Mouse (Mus musculus) heart, embryonic 16.5 days (tissue): Measurements from ENCODE around the gene Tex10. TPM values are rescaled to one million over a fixed set of nuclear protein-coding genes. Genes with fewer than 3 reads are reported as not detected.
A peak's percentile ranks its signal among the peaks of the same experiment; 100 is the strongest.

ENCODE experiments used
- ATAC-seq: fragments of 200-750 bp; cut with Nextera tagmentation; replicated peaks from 2 replicates; pipeline ENCODE4 v1.8.0; 2017; ENCODE audit warnings: moderate number of reproducible peaks; ENCODE audit not compliant: insufficient read depth, low FRiP score; ENCODE audit errors: extremely low read depth
- H3K27ac ChIP-seq: fragments of 300-500 bp; sonication (generic); 2 replicates; pipeline ENCODE4 v1.5.1; 2014; ENCODE audit warnings: mild to moderate bottlenecking, low read length, control low read depth, moderate library complexity
- H3K27me3 ChIP-seq: fragments of 300-500 bp; sonication (generic); 2 replicates; pipeline ENCODE4 v1.6.1; 2014; ENCODE audit warnings: low read length, mixed read lengths; ENCODE audit not compliant: control insufficient read depth, insufficient read depth
- H3K36me3 ChIP-seq: fragments of 300-500 bp; sonication (generic); 2 replicates; pipeline ENCODE4 v1.6.1; 2014; ENCODE audit not compliant: control insufficient read depth, insufficient read depth
- H3K4me1 ChIP-seq: fragments of 300-500 bp; sonication (generic); 2 replicates; pipeline ENCODE4 v1.6.1; 2014; ENCODE audit warnings: low read length, mixed read lengths; ENCODE audit not compliant: control insufficient read depth, insufficient read depth
- H3K4me2 ChIP-seq: fragments of 300-500 bp; sonication (generic); 2 replicates; pipeline ENCODE4 v1.6.1; 2014; ENCODE audit warnings: low read depth, mild to moderate bottlenecking, control low read depth, low read length
- H3K4me3 ChIP-seq: fragments of 300-500 bp; sonication (generic); 2 replicates; pipeline ENCODE4 v1.5.1; 2014; ENCODE audit warnings: mild to moderate bottlenecking, control low read depth, low read length
- H3K9ac ChIP-seq: fragments of 300-500 bp; sonication (generic); 2 replicates; pipeline ENCODE4 v1.6.1; 2014; ENCODE audit warnings: low read length, control low read depth
- H3K9me3 ChIP-seq: fragments of 300-500 bp; sonication (generic); replicated peaks from 2 replicates; pipeline ENCODE4 v1.6.1; 2016; ENCODE audit warnings: low read length; ENCODE audit not compliant: control insufficient read depth
- WGBS: fragments of 180-500 bp; shearing (Covaris S2); extraction: QIAGEN DNeasy Blood & Tissue Kit; methylation state at CpG from one replicate; pipeline ENCODE4 v1.1.7; 2014; 5-methylcytosine and 5-hydroxymethylcytosine counted together
- polyA plus RNA-seq: library from polyadenylated mRNA; unstranded; fragments of >200 nt; fragmentation: Nextera tagmentation; extraction: Ambion mirVana; gene quantifications from 2 replicates; pipeline ENCODE4 v1.2.1, GENCODE M21; 2015

Tex10 gene
- polyA plus RNA-seq, 1 experiment from 2014 or later, result 32.3 TPM

GRCm38 (mm10) chr4:48461060-48461459, 12.2 kb downstream of the Tex10 start:
- Histone ChIP-seq H3K4me2 (no peak overlapping the region), H3K4me3 (no peak overlapping the region), H3K4me1 (no peaks in the 10 kb centered on the region), H3K9me3 (no peaks in the 10 kb centered on the region), H3K27me3 (no peaks in the 10 kb centered on the region), H3K27ac (no peak overlapping the region), H3K36me3 (peaks cover 21% of the 10 kb centered on the region), H3K9ac (no peak overlapping the region)
- ATAC-seq, result no peak
- 89% methylated on average over 1 of the region's 1 CpGs for WGBS

GRCm38 (mm10) chr4:48458436-48458835, 14.8 kb downstream of the Tex10 start:
- no peaks in the 10 kb centered on the region for H3K4me1 ChIP-seq
- H3K9ac ChIP-seq, result no peak overlapping the region
- no peaks in the 10 kb centered on the region for H3K27me3 ChIP-seq
- no peak overlapping the region for H3K4me2 ChIP-seq
- no peak for ATAC-seq
- 83% methylated on average over 6 of the region's 6 CpGs for WGBS
- peaks cover 31% of the 10 kb centered on the region for H3K36me3 ChIP-seq
- no peak overlapping the region for H3K27ac ChIP-seq
- H3K9me3 ChIP-seq, result no peaks in the 10 kb centered on the region
- H3K4me3 ChIP-seq, result no peak overlapping the region

DNA sequence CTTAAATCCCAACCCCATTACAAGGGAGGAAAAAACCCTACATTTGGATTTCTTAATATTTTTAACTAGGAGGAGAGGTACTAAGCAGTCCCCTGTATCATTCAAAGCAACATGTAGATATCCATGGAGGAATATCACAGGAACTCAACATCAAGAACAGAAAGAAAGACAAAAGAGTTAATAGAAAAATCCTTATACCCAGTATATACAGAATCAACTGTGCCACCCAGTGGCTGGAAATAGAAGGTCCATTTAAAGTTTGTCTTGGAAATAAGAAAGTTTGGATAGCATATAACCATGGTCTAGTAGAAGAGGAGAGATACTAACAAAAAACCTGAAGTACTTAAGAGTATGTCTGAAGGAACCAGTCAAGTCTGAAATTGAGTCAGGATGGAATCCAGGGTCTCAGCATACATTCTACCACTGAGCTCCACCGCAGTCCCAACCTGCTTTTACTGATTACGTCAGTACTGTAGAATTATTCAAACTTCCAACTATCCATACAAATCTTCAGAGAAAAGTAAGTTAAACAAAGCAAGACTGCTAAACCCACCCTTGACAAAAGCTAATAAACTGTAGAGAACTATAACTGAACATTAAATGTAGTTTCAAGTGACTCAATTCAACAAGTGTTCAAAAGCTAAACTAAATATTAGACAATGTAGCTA, 19.0 kb downstream of the Tex10 start:
- no peak overlapping the region for H3K4me3 ChIP-seq
- no peaks in the 10 kb centered on the region for H3K4me1 ChIP-seq
- no peaks in the 10 kb centered on the region for H3K27me3 ChIP-seq
- no peak overlapping the region for H3K27ac ChIP-seq
- no peak overlapping the region for H3K4me2 ChIP-seq
- H3K9ac ChIP-seq, result no peak overlapping the region
- WGBS, result 95% methylated on average over 2 of the region's 2 CpGs
- no peaks in the 10 kb centered on the region for H3K9me3 ChIP-seq
- peaks cover 45% of the 10 kb centered on the region for H3K36me3 ChIP-seq
- no peak for ATAC-seq

- Histone ChIP-seq H3K36me3 (peaks cover 31% of the 10 kb centered on the region), H3K4me3 (no peak overlapping the region), H3K4me2 (no peak overlapping the region), H3K9me3 (no peaks in the 10 kb centered on the region), H3K4me1 (peaks cover 5% of the 10 kb centered on the region; the same call in 1 of the 2 replicates), H3K27me3 (no peaks in the 10 kb centered on the region), H3K9ac (no peak overlapping the region), H3K27ac (no peak overlapping the region)
- ATAC-seq, result no peak
- WGBS, result 91% methylated on average over 2 of the region's 2 CpGs
Measured at GRCm38 (mm10) chr4:48428054-48428453, 45.2 kb downstream of the Tex10 start.

DNA sequence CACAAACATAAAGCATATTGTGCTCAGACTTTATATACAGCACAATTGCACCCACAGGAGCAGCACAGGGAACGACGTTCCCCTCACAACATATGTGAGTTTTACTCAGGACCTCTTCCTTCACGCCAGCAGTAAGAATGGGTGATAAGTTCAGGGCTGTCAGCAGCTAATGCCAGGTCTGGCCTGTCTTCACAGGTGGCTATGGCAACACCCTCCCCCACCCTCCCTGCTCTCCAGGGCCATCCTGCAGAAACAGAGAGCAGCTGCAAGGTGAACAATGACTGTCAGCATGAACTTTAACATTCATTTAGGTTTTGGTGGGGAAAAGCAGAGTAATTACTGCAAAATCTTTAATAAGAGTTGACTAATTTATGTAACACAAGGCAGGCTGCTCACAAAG, 45.8 kb downstream of the Tex10 start:
- Histone ChIP-seq H3K4me3 (no peak overlapping the region), H3K4me1 (peaks cover 5% of the 10 kb centered on the region; the same call in 1 of the 2 replicates), H3K27ac (no peak overlapping the region), H3K27me3 (no peaks in the 10 kb centered on the region), H3K4me2 (no peak overlapping the region), H3K9me3 (no peaks in the 10 kb centered on the region), H3K9ac (no peak overlapping the region), H3K36me3 (peaks cover 26% of the 10 kb centered on the region)
- ATAC-seq, result no peak; the same call in 1 of the 2 replicates
- WGBS, result 23% methylated on average over 3 of the region's 3 CpGs

- no peaks in the 10 kb centered on the region for H3K27me3 ChIP-seq
- H3K9ac ChIP-seq, result no peak overlapping the region
- WGBS, result 40% methylated on average over 2 of the region's 2 CpGs
- 0 out of 2 replicates have a peak, but pooled peaks have one; percentile 9 for ATAC-seq
- H3K4me2 ChIP-seq, result no peak overlapping the region
- no peak overlapping the region for H3K4me3 ChIP-seq
- H3K36me3 ChIP-seq, result peaks cover 9% of the 10 kb centered on the region
- H3K4me1 ChIP-seq, result peaks cover 5% of the 10 kb centered on the region; the same call in 1 of the 2 replicates
- no peaks in the 10 kb centered on the region for H3K9me3 ChIP-seq
- H3K27ac ChIP-seq, result no peak overlapping the region
Measured at GRCm38 (mm10) chr4:48423738-48424137, 49.5 kb downstream of the Tex10 start.

DNA sequence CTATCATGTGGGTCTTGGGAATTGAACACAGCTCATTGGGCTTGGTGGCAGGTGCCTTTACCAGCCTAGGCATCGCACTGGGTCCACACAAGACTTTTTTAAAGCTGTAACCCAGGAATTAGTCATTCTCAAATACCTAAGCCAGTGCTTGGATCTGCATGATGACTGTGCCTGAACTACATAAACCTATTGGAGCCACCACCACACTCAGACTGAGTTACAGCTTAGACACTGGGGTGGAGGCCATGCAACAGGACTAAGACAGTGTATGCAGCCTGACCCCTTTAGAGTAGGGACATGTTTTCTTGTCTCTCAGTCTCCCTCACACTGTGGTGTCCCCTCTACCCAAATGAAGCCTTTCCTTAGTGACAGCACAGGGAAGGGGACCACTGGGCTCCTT, 50.6 kb downstream of the Tex10 start:
- 96% methylated on average over 1 of the region's 1 CpGs for WGBS
- no peak for ATAC-seq
- peaks cover 5% of the 10 kb centered on the region; the same call in 1 of the 2 replicates for H3K4me1 ChIP-seq

GRCm38 (mm10) chr4:48418831-48419468, 54.3 kb downstream of the Tex10 start:
- WGBS, result 88% methylated on average over 8 of the region's 8 CpGs
- ATAC-seq, result no peak
- no peaks in the 10 kb centered on the region for H3K27me3 ChIP-seq

More for the DNA sequence above, 50.6 kb downstream of the Tex10 start:
- Histone ChIP-seq H3K27me3 (no peaks in the 10 kb centered on the region), H3K27ac (no peak overlapping the region), H3K9ac (no peak overlapping the region), H3K4me2 (no peak overlapping the region), H3K4me3 (no peak overlapping the region), H3K9me3 (no peaks in the 10 kb centered on the region), H3K36me3 (peaks cover 9% of the 10 kb centered on the region)

DNA sequence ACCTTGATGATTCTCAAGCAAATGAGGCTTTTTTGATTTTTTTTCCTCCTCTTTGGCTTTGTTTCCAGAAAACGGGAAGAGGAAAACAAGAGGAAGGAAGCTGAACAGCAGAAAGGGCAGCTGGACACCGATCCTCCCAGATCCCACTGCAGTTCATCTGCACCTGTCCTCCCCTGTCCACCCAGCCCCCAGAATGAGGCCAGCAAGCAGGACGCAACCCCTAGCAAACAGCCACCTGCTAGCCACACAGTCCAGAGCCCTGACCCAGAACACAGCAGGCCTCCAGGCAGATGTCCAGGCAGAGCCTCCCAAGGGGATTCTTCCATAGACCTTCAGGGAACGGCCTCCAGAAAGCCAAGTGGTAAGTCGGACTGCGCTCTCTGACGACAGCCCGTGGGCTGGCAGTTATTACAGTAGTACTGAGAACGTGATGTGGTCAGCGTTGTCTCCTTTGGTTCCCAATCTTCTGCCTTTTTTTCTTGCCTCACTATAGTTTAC, 57.4 kb downstream of the Tex10 start:
- 75% methylated on average over 10 of the region's 10 CpGs for WGBS
- no peak overlapping the region for H3K4me3 ChIP-seq
- ATAC-seq, result no peak
- peaks cover 11% of the 10 kb centered on the region; the same call in 1 of the 2 replicates for H3K4me1 ChIP-seq
- no peaks in the 10 kb centered on the region for H3K27me3 ChIP-seq
- H3K36me3 ChIP-seq, result no peaks in the 10 kb centered on the region
- H3K27ac ChIP-seq, result no peak overlapping the region
- no peaks in the 10 kb centered on the region for H3K9me3 ChIP-seq
- no peak overlapping the region for H3K9ac ChIP-seq
- H3K4me2 ChIP-seq, result no peak overlapping the region

More at GRCm38 (mm10) chr4:48418831-48419468, 54.3 kb downstream of the Tex10 start:
- H3K9me3 ChIP-seq, result no peaks in the 10 kb centered on the region
- peaks cover 6% of the 10 kb centered on the region; the same call in 1 of the 2 replicates for H3K4me1 ChIP-seq
- H3K27ac ChIP-seq, result no peak overlapping the region
- no peak overlapping the region for H3K9ac ChIP-seq
- peaks cover 9% of the 10 kb centered on the region for H3K36me3 ChIP-seq
- no peak overlapping the region for H3K4me2 ChIP-seq
- H3K4me3 ChIP-seq, result no peak overlapping the region
